Mouse (Mus musculus): Measurements from ENCODE around the gene Thpo.

The Thpo gene

DNA sequence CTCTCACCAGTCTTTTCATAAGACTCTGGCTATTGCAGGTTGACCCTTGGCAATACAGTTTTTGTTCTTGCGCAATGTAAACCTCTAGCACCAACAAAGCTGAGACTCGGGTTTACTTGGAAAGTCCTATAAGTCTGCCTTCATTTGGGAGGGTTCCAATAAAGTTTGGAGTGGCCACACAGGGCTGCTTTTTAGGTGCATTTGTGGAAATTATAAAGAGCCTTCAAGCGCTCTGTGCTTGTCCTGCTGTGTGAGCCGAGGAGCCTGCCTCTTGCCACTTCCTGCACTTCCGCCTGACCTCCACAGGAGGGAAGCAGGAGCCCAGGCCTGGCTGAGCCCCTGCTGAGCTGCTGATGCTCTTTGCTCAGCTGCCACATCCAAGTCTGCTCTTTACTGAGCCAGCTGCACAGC, 10.0 kb downstream of the Thpo start:
- CTCF ChIA-PET, result no interaction called here

GRCm38 (mm10) chr16:20723247-20723646, 11.1 kb downstream of the Thpo start:
- CTCF ChIA-PET, result interaction anchor here (0.6 kb wide), 1 partner anchor 47 kb away, joined by 4 read pairs; no protein-coding TSS in a partner anchor

- CTCF ChIA-PET, result no interaction called here
Observed at GRCm38 (mm10) chr16:20722736-20723135, 11.6 kb downstream of the Thpo start.

DNA sequence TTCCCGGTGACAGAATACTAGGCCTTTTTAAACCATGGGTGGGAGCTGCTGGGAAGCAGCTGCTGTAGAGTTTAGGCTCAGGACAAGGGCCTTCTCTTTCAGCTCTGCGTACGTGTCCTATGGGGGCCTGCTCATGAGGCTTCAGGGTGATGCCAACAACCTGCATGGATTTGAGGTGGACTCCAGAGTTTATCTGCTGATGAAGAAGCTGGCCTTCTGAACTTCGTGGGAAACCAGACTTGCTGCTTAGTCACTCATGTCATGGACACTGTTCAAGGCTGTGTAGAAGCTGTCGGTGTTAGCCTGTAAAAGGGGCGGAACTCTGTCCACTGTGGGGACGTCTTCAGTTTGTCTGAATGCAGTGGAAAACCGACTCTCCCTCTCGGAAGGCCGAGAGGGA, 12.5 kb downstream of the Thpo start:
- CTCF ChIA-PET, result no interaction called here

DNA sequence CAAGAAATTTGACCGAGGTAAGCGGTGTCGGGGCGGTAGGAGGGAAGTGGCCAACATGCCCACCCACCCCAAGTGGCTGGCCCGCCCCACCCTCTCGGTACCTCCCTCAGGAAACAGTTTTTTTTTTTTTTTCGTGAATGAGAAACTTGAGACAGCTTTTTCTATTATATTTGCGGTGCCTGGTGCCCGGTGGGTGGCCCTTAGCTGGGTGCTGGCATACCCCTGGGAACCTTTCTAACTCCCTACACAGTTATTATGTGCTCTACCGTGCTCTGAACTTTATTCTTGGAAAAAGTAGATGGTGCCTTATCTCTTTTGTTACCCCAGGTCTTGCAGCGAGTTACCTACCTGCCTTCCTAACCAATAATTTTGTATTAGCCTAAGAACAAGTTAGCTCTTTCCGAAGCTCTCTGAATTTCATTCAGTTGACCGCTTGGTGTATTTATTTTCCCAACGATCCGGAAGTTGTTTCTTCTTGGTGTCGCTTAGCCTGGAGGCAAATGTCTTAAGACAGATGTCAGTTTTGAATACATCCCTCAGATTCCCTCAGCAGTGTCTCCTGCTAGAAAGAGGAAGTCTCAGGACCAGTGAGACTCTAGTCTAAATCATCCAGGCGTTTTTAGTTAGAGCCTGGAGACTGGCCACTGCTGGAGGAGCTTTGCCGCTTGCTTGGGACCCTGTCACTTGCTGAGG, 16.2 kb downstream of the Thpo start:
- CTCF ChIA-PET, result interaction anchor here (0.8 kb wide), 1 partner anchor 36 kb away, joined by 6 read pairs; no protein-coding TSS in a partner anchor

DNA sequence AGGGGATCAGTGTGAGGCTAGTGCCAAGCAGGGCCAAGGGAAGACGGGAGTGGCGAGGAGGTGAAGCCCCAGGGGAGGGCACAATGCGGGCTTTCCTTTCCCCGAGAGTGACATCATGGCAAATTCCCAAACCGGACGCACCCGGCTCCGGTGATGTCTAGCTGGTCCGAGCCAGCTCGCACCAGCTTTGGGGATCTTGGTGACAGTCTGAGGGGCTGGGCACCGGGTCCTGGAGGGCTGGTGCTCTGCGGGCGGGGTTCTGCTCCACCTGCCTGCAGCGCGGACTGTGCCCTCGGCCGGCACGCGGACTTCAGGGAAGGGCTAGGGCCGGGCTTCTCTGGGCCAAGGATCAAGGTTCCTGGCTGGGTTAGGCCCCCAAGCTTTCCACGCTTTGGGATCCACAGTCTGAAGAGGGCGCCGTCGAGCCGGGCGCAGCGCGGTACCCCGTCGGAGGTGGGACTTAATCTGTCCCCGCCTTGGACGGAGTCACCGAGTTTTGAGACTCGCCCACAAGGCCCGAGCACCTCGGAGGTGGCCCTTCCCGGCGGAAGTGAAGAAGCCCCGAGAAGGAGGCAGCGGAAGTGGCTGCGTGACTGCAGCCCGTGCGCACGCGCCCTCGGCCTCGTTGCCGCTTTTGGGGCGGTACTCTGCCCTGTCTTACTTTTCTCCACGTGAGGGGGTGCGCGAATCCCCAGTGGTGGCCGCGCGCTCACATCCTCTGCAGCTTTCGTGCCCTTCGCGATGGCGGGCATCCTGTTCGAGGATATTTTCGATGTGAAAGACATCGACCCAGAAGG, 16.9 kb downstream of the Thpo start, which contains the start of the genes Polr2h and Clcn2:
Gene Polr2h (plus strand): TSS at position 485 of the 797 bp plus-strand sequence.
Gene Clcn2 (minus strand): TSS at position 566 of the 797 bp plus-strand sequence.
- CTCF ChIA-PET, result interaction anchor here (0.8 kb wide), 1 partner anchor 37 kb away, joined by 6 read pairs; no protein-coding TSS in a partner anchor

DNA sequence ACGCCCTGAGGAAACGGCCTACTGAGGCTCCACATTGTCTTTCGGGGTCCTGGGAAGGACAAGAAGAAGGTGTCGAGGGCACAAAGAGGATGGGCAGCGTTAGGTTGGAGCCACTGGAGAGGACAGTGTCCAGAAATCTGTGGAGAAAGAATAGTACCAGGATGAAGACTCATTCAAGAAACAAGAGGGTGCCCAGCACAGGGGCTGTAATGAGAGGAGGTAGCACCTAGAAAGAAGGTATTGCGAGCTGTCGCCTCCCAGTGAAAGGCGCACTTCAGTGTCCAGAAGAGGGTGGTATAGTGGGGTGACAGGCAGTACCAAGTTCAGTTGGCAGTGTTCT, 17.5 kb downstream of the Thpo start:
- CTCF ChIA-PET, result interaction anchor here (0.6 to 0.7 kb wide), 2 partner anchors 9 to 47 kb away, joined by 3 read pairs; no protein-coding TSS in a partner anchor

GRCm38 (mm10) chr16:20715976-20716840, 18.1 kb downstream of the Thpo start:
- CTCF ChIA-PET, result interaction anchor here (0.6 to 0.7 kb wide), 2 partner anchors 8 to 47 kb away, joined by 3 read pairs; no protein-coding TSS in a partner anchor

GRCm38 (mm10) chr16:20715566-20715965, 18.7 kb downstream of the Thpo start:
- CTCF ChIA-PET, result no interaction called here

GRCm38 (mm10) chr16:20715161-20715560, 19.1 kb downstream of the Thpo start:
- CTCF ChIA-PET, result no interaction called here

- CTCF ChIA-PET, result no interaction called here
Observed at GRCm38 (mm10) chr16:20714307-20715080, 19.8 kb downstream of the Thpo start.

- CTCF ChIA-PET, result no interaction called here
Observed at GRCm38 (mm10) chr16:20712889-20713288, 21.4 kb downstream of the Thpo start.

GRCm38 (mm10) chr16:20712190-20712589, 22.1 kb downstream of the Thpo start:
- CTCF ChIA-PET, result no interaction called here

DNA sequence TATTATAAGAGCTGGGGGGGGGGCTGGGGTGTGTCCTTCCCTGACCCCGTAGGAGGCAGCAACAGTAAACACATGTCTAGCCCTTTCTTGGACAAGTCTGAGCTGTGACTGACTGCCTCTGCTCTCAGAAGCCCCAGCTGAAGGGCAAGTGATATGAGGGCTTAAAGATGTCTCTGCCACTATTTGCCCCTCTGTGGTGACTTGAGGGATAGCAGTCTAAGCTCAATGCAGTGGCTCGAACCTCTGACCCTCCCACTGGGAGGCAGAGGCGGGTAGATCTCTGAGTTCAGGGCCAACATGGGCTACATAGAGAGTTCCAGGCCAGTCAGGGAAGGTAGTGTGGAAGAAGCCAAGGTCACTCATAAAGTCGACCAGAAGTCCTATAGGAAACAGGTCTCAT, 23.5 kb downstream of the Thpo start:
- CTCF ChIA-PET, result interaction anchor here (1.0 kb wide), 1 partner anchor 54 kb away, joined by 3 read pairs; no protein-coding TSS in a partner anchor

DNA sequence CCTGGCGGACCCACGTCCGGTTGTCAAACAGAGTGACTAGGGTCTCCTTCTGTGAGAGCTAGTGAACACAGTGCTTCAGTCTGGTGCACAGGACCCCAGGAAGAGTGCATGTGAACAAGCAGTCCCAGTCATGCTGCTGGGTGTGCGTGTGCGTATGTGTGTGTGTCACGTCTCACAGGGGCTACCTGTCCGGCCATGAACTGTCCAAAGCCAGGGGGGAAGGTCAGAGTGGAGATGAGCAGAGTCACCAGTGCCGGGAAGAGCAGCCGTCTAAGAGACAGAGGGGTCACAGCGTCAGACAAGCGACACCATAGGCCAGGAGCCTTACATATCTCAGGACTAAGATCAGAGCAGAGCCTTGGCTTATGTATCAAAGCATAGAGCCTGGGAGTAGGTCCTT, 23.9 kb downstream of the Thpo start:
- CTCF ChIA-PET, result interaction anchor here (1.0 kb wide), 1 partner anchor 55 kb away, joined by 3 read pairs; no protein-coding TSS in a partner anchor

- CTCF ChIA-PET, result interaction anchor here (0.8 to 1.9 kb wide), 2 partner anchors 53 to 56 kb away, joined by 3 to 8 read pairs; no protein-coding TSS in a partner anchor
Observed at GRCm38 (mm10) chr16:20708939-20709734, 25.2 kb downstream of the Thpo start.

- CTCF ChIA-PET, result interaction anchor here (0.8 to 1.9 kb wide), 2 partner anchors 54 to 57 kb away, joined by 3 to 8 read pairs; no protein-coding TSS in a partner anchor
Observed at GRCm38 (mm10) chr16:20708220-20708938, 25.9 kb downstream of the Thpo start.

GRCm38 (mm10) chr16:20706407-20707055, 27.8 kb downstream of the Thpo start:
- CTCF ChIA-PET, result interaction anchor here (0.6 kb wide), 1 partner anchor 60 kb away, joined by 4 read pairs; no protein-coding TSS in a partner anchor

DNA sequence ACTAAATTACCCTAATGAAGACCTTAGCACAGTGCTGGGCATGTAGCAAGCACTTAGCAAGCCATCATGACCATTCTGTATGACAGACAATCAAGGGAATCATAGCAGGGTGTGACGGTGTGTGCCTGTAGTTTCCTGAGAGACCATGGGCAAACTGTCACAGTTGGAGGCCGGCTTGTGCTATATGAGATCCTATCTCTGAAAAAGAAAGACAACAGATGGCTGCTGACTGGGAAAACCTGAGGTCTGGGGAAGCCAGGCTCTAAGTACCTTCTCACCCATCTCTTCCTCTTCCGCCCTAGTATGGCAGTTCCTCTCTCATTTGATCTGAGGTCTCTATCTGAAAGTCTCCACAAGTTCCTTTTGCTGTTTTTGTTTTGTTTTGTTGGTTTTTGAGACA, 28.5 kb downstream of the Thpo start:
- CTCF ChIA-PET, result no interaction called here

Data from spleen, embryonic (tissue).